Mouse (Mus musculus) small intestine, adult 2 months (tissue): Measurements from ENCODE around the gene Tead1.

Experiments
- CTCF ChIP-seq: fragments of 200-500 bp; IDR thresholded peaks from 2 replicates; pipeline ENCODE4 v1.5.1; 2012; ENCODE audit warnings: low read depth, mild to moderate bottlenecking, control low read depth, inconsistent platforms, low read length, moderate library complexity, mixed read lengths; ENCODE audit not compliant: insufficient replicate concordance, insufficient read length; ENCODE audit errors: extremely low read depth
- POLR2A ChIP-seq: fragments of 200-500 bp; IDR thresholded peaks from 2 replicates; pipeline ENCODE4 v1.6.1; 2012; ENCODE audit warnings: low read depth, mild to moderate bottlenecking, control low read depth, inconsistent platforms, low read length, moderate library complexity

DNA sequence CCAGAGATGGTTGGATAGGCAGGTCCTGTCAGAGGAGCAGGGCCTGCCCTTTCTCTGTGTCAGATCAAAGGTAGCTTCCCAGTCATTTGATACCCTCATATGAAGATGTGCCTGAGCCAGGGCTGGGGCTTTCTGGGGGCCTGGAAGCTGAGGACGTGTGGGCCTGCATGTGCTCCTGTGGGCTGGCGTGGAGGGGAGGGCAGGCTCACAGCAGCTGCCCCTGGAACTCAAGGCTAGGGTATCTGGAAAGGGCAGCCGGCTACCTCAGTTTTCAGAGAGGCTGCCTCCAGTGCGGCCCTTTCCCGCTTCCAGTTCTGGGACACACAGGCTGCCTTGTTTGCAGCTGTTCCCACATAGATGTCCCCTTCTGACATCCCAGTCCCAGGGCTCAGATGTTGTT lies 96.7 kb downstream of the Tead1 start:
- no peak for TF ChIP-seq CTCF
- TF ChIP-seq POLR2A = no peak
